Mouse (Mus musculus) spleen, adult 18-20 months (tissue): ENCODE results near the gene Cox7b.
"Not testable (repeated sequence)": the region's sequence is repeated elsewhere in the genome, so short reads cannot be mapped to it uniquely, and the experiment has no call there.

Experiments used
- DNase-seq, 2 experiments: peaks; one replicate each; pipeline ENCODE4 v3.0.0; 2022; ENCODE audit warnings: mixed read lengths in 2 of 2

The Cox7b gene

GRCm38 (mm10) chrX:106015571-106016322 is at the start of gene Cox7b:
Gene Cox7b, plus strand, starts transcription at chrX:106015700.
- DNase-seq, result peak; percentile 31 to 54

DNA sequence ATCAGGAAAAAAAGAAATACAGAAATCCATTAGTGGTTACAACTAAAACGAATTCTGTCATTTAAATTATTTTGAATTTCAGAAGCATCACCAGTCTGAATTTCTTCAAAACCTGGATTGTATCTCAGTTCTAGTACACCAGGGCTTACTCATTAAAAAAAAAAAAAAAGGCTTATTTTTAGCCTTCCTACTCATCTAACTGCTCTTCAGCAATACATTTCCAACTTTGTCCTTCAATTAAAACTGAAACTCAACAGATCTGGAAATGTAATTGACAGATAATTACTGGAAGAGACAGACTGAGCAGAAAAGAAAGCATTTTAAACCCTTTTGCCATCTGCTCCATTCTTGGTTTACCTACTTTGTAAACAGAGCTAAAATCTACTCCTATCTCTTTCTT is 13.9 kb upstream of the Cox7b start:
- DNase-seq, result no peak

- DNase-seq, result no peak
Measured at GRCm38 (mm10) chrX:106010762-106011161, 4.7 kb upstream of the Cox7b start.

DNA sequence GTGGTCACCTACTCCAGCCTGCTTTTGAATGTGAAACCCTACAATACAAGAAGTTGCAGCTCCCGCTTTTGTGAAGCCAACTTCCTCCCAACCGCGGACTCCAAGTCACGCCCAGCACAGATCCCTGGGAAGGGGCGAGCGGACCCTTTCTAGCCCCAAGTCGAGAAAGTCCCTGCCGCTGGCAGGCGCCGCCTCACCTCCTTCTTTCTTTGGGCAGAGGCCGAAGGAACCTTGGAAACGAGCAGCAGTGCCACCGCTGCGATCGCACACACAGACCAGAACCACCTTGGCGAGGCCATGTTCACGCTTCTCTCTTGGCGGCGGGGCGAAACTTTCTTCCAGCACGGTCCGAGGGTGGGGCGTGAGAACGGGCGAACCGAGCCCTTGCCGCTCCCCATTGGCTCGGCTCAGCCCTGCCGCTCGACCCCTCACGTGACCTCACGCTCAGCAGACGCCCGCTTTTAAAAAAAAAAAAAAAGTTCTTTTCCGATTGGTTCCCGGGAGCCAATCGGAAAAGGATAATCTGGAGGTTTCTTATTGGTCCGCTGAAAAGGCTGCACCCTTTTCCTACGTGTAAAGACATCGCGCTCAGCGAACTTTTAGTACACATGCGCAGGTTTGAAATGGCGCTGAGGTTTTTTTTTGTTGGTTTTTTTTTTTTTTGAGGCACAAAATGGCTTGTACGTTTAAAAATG is 3.9 kb upstream of the Cox7b start, which contains the start of gene Magt1:
Gene Magt1 (minus strand): TSS at position 442 of the 695 bp plus-strand sequence.
- peak; percentile 73 to 75 for DNase-seq

- no peak for DNase-seq
Measured at GRCm38 (mm10) chrX:106012559-106012958, 2.9 kb upstream of the Cox7b start.

DNA sequence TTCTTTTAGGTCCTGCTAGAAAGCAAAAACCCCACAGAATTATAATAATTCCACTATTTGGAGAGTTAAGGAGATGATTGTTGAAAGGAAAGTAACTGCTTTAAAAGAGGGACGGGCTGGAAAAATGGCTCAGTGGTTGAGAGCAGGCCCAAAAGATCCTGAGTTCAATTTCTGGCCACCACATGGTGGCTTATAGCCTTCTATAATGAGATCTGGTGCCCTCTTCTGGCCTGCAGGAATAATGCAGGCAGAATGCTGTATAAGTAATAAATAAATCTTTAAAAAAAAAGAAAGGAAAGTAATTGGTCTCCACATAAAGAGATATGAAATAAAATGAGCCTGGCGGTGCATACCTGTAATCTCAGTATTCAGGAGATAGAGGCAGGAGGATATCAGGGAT is 2.3 kb upstream of the Cox7b start:
- peak in 1 of 2 experiments; percentile 40 for DNase-seq

DNA sequence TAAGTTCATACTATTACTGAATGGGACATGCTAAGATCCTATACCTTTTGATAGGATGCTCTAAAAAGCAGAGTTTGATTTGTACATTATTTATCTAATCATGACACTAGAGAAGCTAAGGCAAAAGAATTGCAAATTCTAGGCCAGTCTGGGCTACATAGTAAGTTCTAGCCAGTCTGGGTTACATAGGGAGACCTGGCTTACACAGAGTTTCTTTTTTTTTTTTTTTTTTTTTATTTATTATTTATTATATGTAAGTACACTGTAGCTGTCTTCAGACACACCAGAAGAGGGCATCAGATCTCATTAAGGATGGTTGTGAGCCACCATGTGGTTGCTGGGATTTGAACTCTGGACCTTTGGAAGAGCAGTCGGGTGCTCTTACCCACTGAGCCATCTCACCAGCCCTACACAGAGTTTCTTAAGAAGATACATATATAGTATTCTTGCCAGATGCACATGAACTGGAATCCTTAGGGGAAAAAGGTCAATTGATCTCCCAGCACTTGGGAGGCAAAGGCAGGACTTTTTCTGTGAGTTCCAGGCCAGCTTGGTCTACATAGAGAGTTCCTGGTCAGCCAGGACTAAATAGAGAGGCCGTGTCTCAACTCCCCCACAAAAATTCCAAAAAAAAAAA is 641 bp upstream of the Cox7b start:
- DNase-seq, result not testable (repeated sequence)

GRCm38 (mm10) chrX:106017102-106017501 is 1.6 kb downstream of the Cox7b start:
- DNase-seq, result no peak

GRCm38 (mm10) chrX:106017516-106017915 is 2.0 kb downstream of the Cox7b start:
- DNase-seq, result no peak

GRCm38 (mm10) chrX:106026418-106027342 is 11.2 kb downstream of the Cox7b start, which contains the start of gene Atp7a:
Gene Atp7a, plus strand, starts transcription at chrX:106027276.
- peak; percentile 82 to 87 for DNase-seq

DNA sequence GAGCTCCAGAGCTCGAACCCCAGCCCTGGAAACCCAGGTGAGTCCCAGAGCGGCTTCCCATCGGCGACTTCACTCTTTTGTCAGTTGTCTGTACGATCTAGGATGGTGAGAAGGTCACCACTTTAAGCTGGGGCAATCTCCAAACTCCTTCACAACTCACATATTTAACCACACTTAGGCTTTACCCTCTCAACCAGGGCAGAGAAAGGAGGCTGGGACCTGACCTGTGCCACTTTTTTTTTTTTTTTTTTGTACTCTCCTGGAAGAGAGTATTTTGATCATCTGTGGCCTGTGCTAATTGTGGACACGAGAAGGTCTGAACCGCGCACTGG is 11.8 kb downstream of the Cox7b start:
- DNase-seq, result no peak

GRCm38 (mm10) chrX:106030176-106030575 is 14.7 kb downstream of the Cox7b start:
- no peak for DNase-seq

DNA sequence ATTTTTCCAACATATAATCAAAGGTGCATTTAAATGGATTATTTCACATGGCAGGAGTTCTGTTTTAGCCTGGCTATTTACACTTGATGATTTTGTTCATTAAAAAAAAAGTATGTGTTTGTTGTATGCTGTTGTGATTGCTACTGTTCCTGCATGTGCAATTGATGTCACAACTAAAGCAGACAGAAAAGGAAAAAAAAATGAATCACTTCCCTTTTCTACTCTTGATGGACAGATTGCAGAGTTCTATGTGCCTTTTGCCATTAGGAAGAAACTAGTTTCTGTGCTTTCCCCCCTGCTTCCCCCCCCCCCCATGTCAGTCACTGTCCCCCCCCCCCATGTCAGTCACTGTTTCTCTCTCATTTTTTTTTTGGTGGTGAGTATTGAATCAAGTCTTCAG is 15.6 kb downstream of the Cox7b start:
- no peak for DNase-seq

- no peak for DNase-seq
Measured at GRCm38 (mm10) chrX:106035727-106036126, 20.2 kb downstream of the Cox7b start.

GRCm38 (mm10) chrX:106037185-106037752 is 21.8 kb downstream of the Cox7b start:
- no peak for DNase-seq

GRCm38 (mm10) chrX:106043863-106044617 is 28.5 kb downstream of the Cox7b start:
- no peak for DNase-seq

- DNase-seq, result no peak
Measured at GRCm38 (mm10) chrX:106045455-106045854, 30.0 kb downstream of the Cox7b start.

GRCm38 (mm10) chrX:106045928-106046327 is 30.4 kb downstream of the Cox7b start:
- DNase-seq, result no peak

- DNase-seq, result no peak
Measured at GRCm38 (mm10) chrX:106048191-106048590, 32.7 kb downstream of the Cox7b start.
